Mouse (Mus musculus) hindbrain, embryonic 15.5 days (tissue): ENCODE data around the gene Palm2. TPM values are rescaled to one million over a fixed set of nuclear protein-coding genes. Genes with fewer than 3 reads are reported as not detected.

ENCODE experiments used
- ATAC-seq: fragments of 200-750 bp; cut with Nextera tagmentation; 2 replicates; pipeline ENCODE4 v1.8.0; 2017; ENCODE audit warnings: low read depth, moderate number of reproducible peaks, moderate TSS enrichment; ENCODE audit not compliant: low FRiP score
- H3K27ac ChIP-seq: fragments of 300-500 bp; sonication (generic); replicated peaks from 2 replicates; pipeline ENCODE4 v1.5.1; 2015; ENCODE audit warnings: mild to moderate bottlenecking, inconsistent platforms
- H3K27me3 ChIP-seq: fragments of 300-500 bp; sonication (generic); 2 replicates; pipeline ENCODE4 v1.6.1; 2015; ENCODE audit warnings: control low read depth, inconsistent platforms
- H3K36me3 ChIP-seq: fragments of 300-500 bp; sonication (generic); 2 replicates; pipeline ENCODE4 v1.6.1; 2015; ENCODE audit warnings: control low read depth, inconsistent platforms
- H3K4me1 ChIP-seq: fragments of 300-500 bp; sonication (generic); replicated peaks from 2 replicates; pipeline ENCODE4 v1.6.1; 2015; ENCODE audit warnings: control low read depth, inconsistent platforms
- H3K4me2 ChIP-seq: fragments of 300-500 bp; sonication (generic); 2 replicates; pipeline ENCODE4 v1.6.1; 2015; ENCODE audit warnings: moderate library complexity, mild to moderate bottlenecking, inconsistent platforms
- H3K4me3 ChIP-seq: fragments of 300-500 bp; sonication (generic); 2 replicates; pipeline ENCODE4 v1.5.1; 2015; ENCODE audit warnings: mild to moderate bottlenecking, inconsistent platforms
- H3K9ac ChIP-seq: fragments of 300-500 bp; sonication (generic); 2 replicates; pipeline ENCODE4 v1.6.1; 2015; ENCODE audit warnings: inconsistent platforms
- H3K9me3 ChIP-seq: fragments of 300-500 bp; sonication (generic); 2 replicates; pipeline ENCODE4 v1.6.1; 2016; ENCODE audit warnings: control low read depth, inconsistent platforms
- WGBS: fragments of 180-500 bp; shearing (Covaris S2); methylation state at CpG from one replicate; pipeline ENCODE4 v1.1.7; 2015; 5-methylcytosine and 5-hydroxymethylcytosine counted together
- polyA plus RNA-seq: library from polyadenylated mRNA; unstranded; fragments of >200 nt; fragmentation: Nextera tagmentation; extraction: Ambion mirVana; gene quantifications from 2 replicates; pipeline ENCODE4 v1.2.1, GENCODE M21; 2015

Gene Palm2
- polyA plus RNA-seq, 1 experiment from 2014 or later = 21.6 TPM

DNA sequence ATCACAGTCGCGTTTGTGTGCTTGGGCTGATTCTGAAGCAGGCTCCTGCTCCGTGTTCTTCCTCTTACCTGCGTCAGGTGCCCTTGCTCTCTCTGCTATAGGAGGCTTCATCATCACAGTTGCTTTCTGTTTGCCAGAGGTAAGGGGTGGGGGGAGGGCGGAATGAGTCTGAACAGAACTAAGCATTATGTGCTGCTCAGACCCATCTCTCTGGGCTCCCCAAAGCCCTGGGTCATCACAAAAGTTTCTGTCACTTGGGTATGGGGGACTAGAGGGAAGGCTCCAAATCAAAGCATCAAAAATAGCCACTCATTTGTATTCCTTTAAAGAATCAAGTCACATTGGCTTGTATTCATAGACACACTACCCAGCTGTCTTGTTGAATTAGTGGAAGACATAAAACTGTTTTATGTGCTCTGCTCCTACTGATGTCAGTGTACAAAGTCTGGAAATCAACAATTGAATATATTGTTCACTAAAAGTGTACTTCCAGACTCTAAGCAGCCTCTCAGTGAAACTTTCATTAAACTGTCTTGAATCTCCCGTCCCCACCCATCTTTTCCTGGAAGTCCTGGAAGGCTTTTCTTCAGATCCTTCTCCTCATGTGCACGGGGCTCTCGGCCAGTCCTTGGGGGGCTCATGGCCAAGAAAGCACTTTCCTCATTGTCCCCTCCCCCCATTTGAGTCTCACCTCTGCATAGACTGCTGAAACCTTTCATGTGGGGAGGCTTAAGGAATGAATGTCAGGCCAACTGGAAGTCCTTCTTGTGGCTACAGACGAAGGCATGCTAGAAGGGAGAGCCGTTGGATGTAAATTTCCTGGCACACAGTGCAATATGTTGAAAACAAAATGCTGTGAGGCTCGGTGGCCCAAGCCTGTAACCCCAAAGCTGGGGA lies 269.8 kb downstream of the Palm2 start:
- Histone ChIP-seq H3K9me3 (no peaks in the 10 kb centered on the region), H3K4me2 (no peak overlapping the region), H3K9ac (no peak overlapping the region), H3K27ac (no peak overlapping the region), H3K4me3 (no peak overlapping the region), H3K36me3 (no peaks in the 10 kb centered on the region), H3K27me3 (no peaks in the 10 kb centered on the region), H3K4me1 (no peaks in the 10 kb centered on the region)
- WGBS = 79% methylated on average over 11 of the region's 11 CpGs
- no peak for ATAC-seq

DNA sequence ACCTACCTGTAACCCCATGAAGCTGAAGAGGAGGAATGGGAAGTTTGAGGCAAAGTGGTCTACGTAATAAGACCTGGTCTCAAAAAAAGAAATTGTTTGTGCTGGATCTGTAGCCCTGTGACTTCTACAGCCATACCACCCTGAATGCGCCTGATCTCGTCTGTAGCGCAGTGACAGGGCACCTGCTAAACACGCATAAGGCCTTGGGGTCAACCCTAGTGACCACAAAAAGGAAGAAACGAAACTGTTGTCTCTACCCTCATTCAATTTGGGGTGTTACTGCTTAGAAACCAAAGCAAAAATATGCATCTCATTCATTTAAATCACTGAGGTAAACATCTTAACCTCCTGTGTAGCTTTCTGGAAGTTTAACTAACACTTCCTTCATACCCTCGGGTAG lies 270.5 kb downstream of the Palm2 start:
- Histone ChIP-seq H3K36me3 (peaks cover 4% of the 10 kb centered on the region), H3K27me3 (no peaks in the 10 kb centered on the region), H3K4me3 (no peak overlapping the region), H3K27ac (no peak overlapping the region), H3K4me2 (no peak overlapping the region), H3K9ac (no peak overlapping the region), H3K4me1 (no peaks in the 10 kb centered on the region), H3K9me3 (no peaks in the 10 kb centered on the region)
- WGBS = 90% methylated on average over 7 of the region's 7 CpGs
- no peak for ATAC-seq

DNA sequence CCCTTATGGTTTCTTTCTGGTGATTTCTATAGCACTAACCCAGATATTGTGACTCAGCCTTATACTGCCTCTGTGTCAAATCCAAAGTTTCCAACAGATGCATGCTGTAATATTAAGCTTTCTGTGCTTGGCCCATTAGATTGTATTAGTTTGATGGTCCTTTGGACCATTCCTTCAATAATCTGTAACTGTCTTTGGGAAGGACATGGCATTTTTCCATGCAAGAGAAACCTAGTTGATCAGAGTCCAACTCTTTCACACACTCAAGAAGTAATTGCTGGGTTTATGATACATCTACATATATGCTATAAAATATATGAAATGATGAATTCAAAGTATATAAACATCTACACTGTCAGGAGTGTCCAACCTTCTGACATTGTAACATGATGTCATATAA lies 281.8 kb downstream of the Palm2 start:
- Histone ChIP-seq H3K9ac (no peak overlapping the region), H3K27me3 (no peaks in the 10 kb centered on the region), H3K9me3 (no peaks in the 10 kb centered on the region), H3K4me1 (peaks cover 5% of the 10 kb centered on the region; the same call in 1 of the 2 replicates), H3K27ac (no peak overlapping the region), H3K36me3 (no peaks in the 10 kb centered on the region), H3K4me2 (no peak overlapping the region), H3K4me3 (no peak overlapping the region)
- ATAC-seq = no peak

DNA sequence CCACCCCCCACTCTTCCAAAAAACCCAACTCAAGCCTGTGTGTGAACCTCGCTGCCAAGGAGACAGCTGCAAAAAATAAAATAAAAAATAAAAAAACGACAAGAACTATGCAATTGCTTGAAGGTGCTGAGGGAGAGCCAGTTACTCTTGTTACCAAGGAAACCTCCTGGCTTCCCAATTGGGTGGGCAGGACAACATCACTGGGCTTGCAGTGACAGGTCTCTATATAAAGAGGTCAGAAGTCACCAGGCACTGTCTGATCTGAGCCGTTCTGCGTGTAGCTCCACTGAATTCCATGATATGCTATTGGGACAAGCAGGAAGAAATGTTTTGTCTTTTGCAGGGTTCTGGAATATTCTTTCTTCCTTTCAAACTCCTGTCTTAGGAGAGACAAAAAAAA lies 282.7 kb downstream of the Palm2 start:
- Histone ChIP-seq H3K36me3 (no peaks in the 10 kb centered on the region), H3K9ac (no peak overlapping the region), H3K4me3 (no peak overlapping the region), H3K27ac (no peak overlapping the region), H3K9me3 (no peaks in the 10 kb centered on the region), H3K4me1 (peaks cover 7% of the 10 kb centered on the region; the same call in 1 of the 2 replicates), H3K27me3 (no peaks in the 10 kb centered on the region), H3K4me2 (no peak overlapping the region)
- no peak for ATAC-seq
- 34% methylated on average over 4 of the region's 4 CpGs for WGBS

GRCm38 (mm10) chr4:57717354-57717753 lies 283.3 kb downstream of the Palm2 start, which contains the start of gene Akap2:
Gene Akap2 (plus strand): TSS chr4:57717657.
- Histone ChIP-seq H3K27ac (no peak within 1 kb of the TSS), H3K4me1 (peaks cover 7% of the 10 kb centered on the region; the same call in 1 of the 2 replicates), H3K4me2 (no peak within 1 kb of the TSS), H3K9me3 (no peaks in the 10 kb centered on the region), H3K4me3 (no peak within 1 kb of the TSS), H3K9ac (no peak within 1 kb of the TSS), H3K27me3 (no peaks in the 10 kb centered on the region), H3K36me3 (no peaks in the 10 kb centered on the region)
- WGBS = 77% methylated on average over 9 of the region's 9 CpGs
- ATAC-seq = no peak

DNA sequence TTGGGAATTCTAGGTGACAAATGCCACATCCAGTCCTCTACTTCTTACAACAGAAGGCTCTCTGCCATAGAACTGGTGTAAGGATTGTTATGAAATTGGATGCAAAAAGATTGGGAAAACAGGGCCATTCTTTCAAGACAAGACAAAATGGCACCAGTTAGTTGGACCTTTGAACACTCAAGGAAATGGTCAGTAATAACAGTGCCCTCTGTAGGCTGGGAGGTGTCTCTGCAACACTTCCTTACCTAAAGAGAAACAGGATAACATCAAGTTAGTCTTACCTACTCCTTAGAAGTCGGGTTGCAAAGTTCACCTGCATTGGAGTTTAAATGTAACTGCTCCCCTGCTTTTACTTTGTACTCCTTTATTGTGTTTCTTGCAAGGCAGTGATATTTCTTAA lies 285.3 kb downstream of the Palm2 start:
- no peak overlapping the region for H3K4me2 ChIP-seq
- ATAC-seq = no peak
- no peak overlapping the region for H3K9ac ChIP-seq
- H3K27ac ChIP-seq = no peak overlapping the region
- no peaks in the 10 kb centered on the region for H3K9me3 ChIP-seq
- no peak overlapping the region for H3K4me3 ChIP-seq
- WGBS = 93% methylated on average over 1 of the region's 1 CpGs
- no peaks in the 10 kb centered on the region for H3K36me3 ChIP-seq
- H3K4me1 ChIP-seq = peaks cover 7% of the 10 kb centered on the region; the same call in 1 of the 2 replicates
- H3K27me3 ChIP-seq = no peaks in the 10 kb centered on the region

- Histone ChIP-seq H3K4me2 (no peak overlapping the region), H3K27me3 (no peaks in the 10 kb centered on the region), H3K4me3 (no peak overlapping the region), H3K9me3 (no peaks in the 10 kb centered on the region), H3K4me1 (peaks cover 7% of the 10 kb centered on the region; the same call in 1 of the 2 replicates), H3K27ac (no peak overlapping the region), H3K9ac (no peak overlapping the region), H3K36me3 (no peaks in the 10 kb centered on the region)
- peak; percentile 38; the same call in 1 of the 2 replicates for ATAC-seq
- 29% methylated on average over 7 of the region's 7 CpGs for WGBS
Observed at GRCm38 (mm10) chr4:57720869-57721361, 286.9 kb downstream of the Palm2 start.

DNA sequence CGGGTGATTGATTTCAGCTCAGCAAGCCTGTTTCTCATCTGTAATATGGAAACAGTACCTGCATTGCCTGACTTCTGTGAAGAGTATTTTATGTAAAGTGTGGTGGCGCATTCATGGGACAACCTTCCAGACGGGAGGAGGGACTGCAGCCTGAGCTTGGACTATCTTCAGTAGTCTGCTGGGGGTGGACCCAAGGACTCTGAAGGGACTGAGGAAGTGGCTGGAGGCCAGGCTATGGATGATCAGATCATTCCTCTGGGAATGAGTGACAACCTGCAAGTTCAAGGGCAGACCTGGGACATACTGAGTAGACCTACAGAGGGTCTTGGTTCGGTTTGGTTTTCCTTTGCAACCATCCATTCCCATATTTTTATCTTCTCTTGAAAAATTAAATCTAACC lies 288.2 kb downstream of the Palm2 start:
- no peaks in the 10 kb centered on the region for H3K36me3 ChIP-seq
- 93% methylated on average over 4 of the region's 4 CpGs for WGBS
- ATAC-seq = no peak

DNA sequence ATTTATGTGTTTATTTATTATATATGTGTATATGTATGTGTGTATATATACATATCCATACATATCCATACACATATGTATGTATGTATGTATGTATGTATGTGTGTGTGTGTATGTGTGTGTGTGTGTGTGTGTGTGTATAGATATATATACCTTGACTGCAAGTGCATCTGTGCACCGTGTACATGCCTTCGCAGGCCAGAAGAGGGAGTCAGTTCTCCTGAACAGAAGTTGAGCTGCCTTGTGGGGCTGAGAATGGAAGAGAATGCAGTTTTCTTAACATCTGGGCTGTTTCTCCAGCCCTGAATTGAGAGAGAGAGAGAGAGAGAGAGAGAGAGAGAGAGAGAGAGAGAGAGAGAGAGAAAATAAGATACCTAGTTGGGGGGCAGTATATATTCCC lies 289.6 kb downstream of the Palm2 start:
- ATAC-seq = no peak
- H3K27me3 ChIP-seq = no peaks in the 10 kb centered on the region
- H3K4me2 ChIP-seq = no peak overlapping the region
- H3K4me3 ChIP-seq = no peak overlapping the region
- peaks cover 4% of the 10 kb centered on the region; the same call in 1 of the 2 replicates for H3K4me1 ChIP-seq
- no peaks in the 10 kb centered on the region for H3K9me3 ChIP-seq
- H3K27ac ChIP-seq = no peak overlapping the region
- H3K9ac ChIP-seq = no peak overlapping the region
- H3K36me3 ChIP-seq = no peaks in the 10 kb centered on the region
- 47% methylated on average over 2 of the region's 2 CpGs for WGBS

More for the DNA sequence above, 288.2 kb downstream of the Palm2 start:
- H3K4me2 ChIP-seq = no peak overlapping the region
- H3K9ac ChIP-seq = no peak overlapping the region
- no peak overlapping the region for H3K4me3 ChIP-seq
- H3K27me3 ChIP-seq = no peaks in the 10 kb centered on the region
- peaks cover 4% of the 10 kb centered on the region; the same call in 1 of the 2 replicates for H3K4me1 ChIP-seq
- H3K9me3 ChIP-seq = no peaks in the 10 kb centered on the region
- H3K27ac ChIP-seq = no peak overlapping the region

GRCm38 (mm10) chr4:57725569-57725968 lies 291.5 kb downstream of the Palm2 start:
- WGBS = 93% methylated on average over 1 of the region's 1 CpGs
- H3K27me3 ChIP-seq = no peaks in the 10 kb centered on the region
- no peak for ATAC-seq
- no peak overlapping the region for H3K4me2 ChIP-seq
- H3K36me3 ChIP-seq = no peaks in the 10 kb centered on the region
- H3K4me1 ChIP-seq = peaks cover 4% of the 10 kb centered on the region; the same call in 1 of the 2 replicates
- no peaks in the 10 kb centered on the region for H3K9me3 ChIP-seq
- H3K4me3 ChIP-seq = no peak overlapping the region
- no peak overlapping the region for H3K9ac ChIP-seq
- no peak overlapping the region for H3K27ac ChIP-seq

GRCm38 (mm10) chr4:57728611-57729183 lies 294.6 kb downstream of the Palm2 start:
- ATAC-seq = no peak
- 90% methylated on average over 4 of the region's 4 CpGs for WGBS
- Histone ChIP-seq H3K27ac (no peak overlapping the region), H3K9ac (no peak overlapping the region), H3K9me3 (no peaks in the 10 kb centered on the region), H3K4me3 (no peak overlapping the region), H3K36me3 (no peaks in the 10 kb centered on the region), H3K4me2 (no peak overlapping the region), H3K27me3 (no peaks in the 10 kb centered on the region), H3K4me1 (no peaks in the 10 kb centered on the region)

GRCm38 (mm10) chr4:57730047-57730446 lies 296.0 kb downstream of the Palm2 start:
- Histone ChIP-seq H3K36me3 (no peaks in the 10 kb centered on the region), H3K4me3 (no peak overlapping the region), H3K9ac (no peak overlapping the region), H3K9me3 (no peaks in the 10 kb centered on the region), H3K4me2 (no peak overlapping the region), H3K27ac (no peak overlapping the region), H3K4me1 (no peaks in the 10 kb centered on the region), H3K27me3 (no peaks in the 10 kb centered on the region)
- ATAC-seq = no peak
- WGBS = 85% methylated on average over 6 of the region's 6 CpGs
